Mouse (Mus musculus) kidney, postnatal 0 days (tissue): ENCODE data around the gene Gm11985. TPM values are rescaled to one million over a fixed set of nuclear protein-coding genes. Genes with fewer than 3 reads are reported as not detected.

Experiments
- ATAC-seq: fragments of 200-750 bp; cut with Nextera tagmentation; replicated peaks from 2 replicates; pipeline ENCODE4 v1.8.0; 2017; ENCODE audit warnings: low read depth, moderate number of reproducible peaks, moderate TSS enrichment, moderate library complexity; ENCODE audit not compliant: low FRiP score
- DNase-seq: peaks from one replicate; pipeline ENCODE4 v3.0.0-alpha.2; 2016; ENCODE audit warnings: low spot score
- H3K27ac ChIP-seq: fragments of 300-500 bp; sonication (generic); 2 replicates; pipeline ENCODE4 v1.5.1; 2014; ENCODE audit warnings: mild to moderate bottlenecking
- H3K27me3 ChIP-seq: fragments of 300-500 bp; sonication (generic); 2 replicates; pipeline ENCODE4 v1.6.1; 2014; ENCODE audit warnings: low read length, mixed read lengths; ENCODE audit not compliant: insufficient read depth
- H3K36me3 ChIP-seq: fragments of 300-500 bp; sonication (generic); 2 replicates; pipeline ENCODE4 v1.6.1; 2014; ENCODE audit warnings: low read length, mixed read lengths; ENCODE audit not compliant: insufficient read depth
- H3K4me1 ChIP-seq: fragments of 300-500 bp; sonication (generic); replicated peaks from 2 replicates; pipeline ENCODE4 v1.6.1; 2014; ENCODE audit warnings: antibody characterized with exemption, low read length, mixed read lengths; ENCODE audit not compliant: insufficient read depth
- H3K4me2 ChIP-seq: fragments of 300-500 bp; sonication (generic); 2 replicates; pipeline ENCODE4 v1.6.1; 2014; ENCODE audit warnings: mild to moderate bottlenecking, low read length, moderate library complexity, mixed read lengths
- H3K4me3 ChIP-seq: fragments of 300-500 bp; sonication (generic); replicated peaks from 2 replicates; pipeline ENCODE4 v1.5.1; 2014; ENCODE audit warnings: low read depth, low read length
- H3K9ac ChIP-seq: fragments of 300-500 bp; sonication (generic); 2 replicates; pipeline ENCODE4 v1.6.1; 2014; ENCODE audit warnings: low read depth, low read length
- H3K9me3 ChIP-seq: fragments of 300-500 bp; sonication (generic); replicated peaks from 2 replicates; pipeline ENCODE4 v1.6.1; 2016; ENCODE audit warnings: low read length, inconsistent platforms, mixed read lengths
- CTCF ChIP-seq: IDR thresholded peaks from 2 replicates; pipeline ENCODE4 v1.5.1; 2016; ENCODE audit warnings: antibody characterized with exemption, low read depth, mild to moderate bottlenecking, moderate library complexity
- WGBS: fragments of 180-500 bp; shearing (Covaris S2); extraction: QIAGEN DNeasy Blood & Tissue Kit; methylation state at CpG from one replicate; pipeline ENCODE4 v1.1.7; 2014; 5-methylcytosine and 5-hydroxymethylcytosine counted together
- polyA plus RNA-seq: library from polyadenylated mRNA; unstranded; fragments of >200 nt; fragmentation: Nextera tagmentation; extraction: Ambion mirVana; gene quantifications from 2 replicates; pipeline ENCODE4 v1.2.1, GENCODE M21; 2015

Gene Gm11985
- polyA plus RNA-seq, 1 experiment from 2014 or later, result not detected

GRCm38 (mm10) chr11:7156427-7156826 lies 31.9 kb downstream of the Gm11985 start:
- no peaks in the 10 kb centered on the region for H3K27me3 ChIP-seq
- ATAC-seq (no peak), DNase-seq (no peak)
- no peak overlapping the region for H3K4me3 ChIP-seq
- no peaks in the 10 kb centered on the region for H3K9me3 ChIP-seq
- H3K4me1 ChIP-seq, result peaks cover 16% of the 10 kb centered on the region
- H3K27ac ChIP-seq, result no peak overlapping the region
- TF ChIP-seq CTCF, result no peak
- no peaks in the 10 kb centered on the region for H3K36me3 ChIP-seq
- no peak overlapping the region for H3K9ac ChIP-seq
- WGBS, result 25% methylated on average over 4 of the region's 4 CpGs
- no peak overlapping the region for H3K4me2 ChIP-seq

- no peak overlapping the region for H3K4me3 ChIP-seq
- no peak overlapping the region for H3K4me2 ChIP-seq
- no peaks in the 10 kb centered on the region for H3K36me3 ChIP-seq
- no peak for TF ChIP-seq CTCF
- H3K27ac ChIP-seq, result peak overlapping the region; percentile 34; the same call in 1 of the 2 replicates
- no peak for DNase-seq
- ATAC-seq, result peak; percentile 39; the same call in 1 of the 2 replicates
- H3K27me3 ChIP-seq, result no peaks in the 10 kb centered on the region
- H3K4me1 ChIP-seq, result no peaks in the 10 kb centered on the region
- no peak overlapping the region for H3K9ac ChIP-seq
- no peaks in the 10 kb centered on the region for H3K9me3 ChIP-seq
- 60% methylated on average over 8 of the region's 8 CpGs for WGBS
Measured at GRCm38 (mm10) chr11:7153081-7153480, 35.3 kb downstream of the Gm11985 start.

DNA sequence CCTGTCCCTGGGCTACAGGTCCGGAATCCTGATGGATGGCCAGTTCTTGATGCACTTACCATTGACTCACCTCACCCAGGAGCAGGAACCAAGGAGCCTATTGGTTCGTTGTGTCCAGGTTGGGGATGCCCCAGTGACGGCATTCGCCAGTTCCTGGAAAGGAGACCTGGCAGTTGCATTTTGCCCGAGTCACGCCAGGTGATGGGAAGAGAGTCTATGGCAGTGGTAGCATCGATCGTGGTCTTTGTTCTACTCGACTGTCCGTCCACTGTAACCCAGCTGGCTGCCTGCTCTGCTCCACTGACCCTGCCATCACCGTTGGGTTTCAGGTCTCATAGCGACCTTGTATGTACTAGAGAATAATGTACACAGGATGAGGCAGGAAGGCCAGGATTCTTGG lies 36.0 kb downstream of the Gm11985 start:
- no peak overlapping the region for H3K27ac ChIP-seq
- H3K4me2 ChIP-seq, result no peak overlapping the region
- ATAC-seq (no peak), DNase-seq (no peak)
- H3K9me3 ChIP-seq, result no peaks in the 10 kb centered on the region
- H3K36me3 ChIP-seq, result no peaks in the 10 kb centered on the region
- H3K27me3 ChIP-seq, result no peaks in the 10 kb centered on the region
- H3K4me3 ChIP-seq, result no peak overlapping the region
- no peak for TF ChIP-seq CTCF
- no peaks in the 10 kb centered on the region for H3K4me1 ChIP-seq
- H3K9ac ChIP-seq, result no peak overlapping the region
- WGBS, result 82% methylated on average over 12 of the region's 12 CpGs

DNA sequence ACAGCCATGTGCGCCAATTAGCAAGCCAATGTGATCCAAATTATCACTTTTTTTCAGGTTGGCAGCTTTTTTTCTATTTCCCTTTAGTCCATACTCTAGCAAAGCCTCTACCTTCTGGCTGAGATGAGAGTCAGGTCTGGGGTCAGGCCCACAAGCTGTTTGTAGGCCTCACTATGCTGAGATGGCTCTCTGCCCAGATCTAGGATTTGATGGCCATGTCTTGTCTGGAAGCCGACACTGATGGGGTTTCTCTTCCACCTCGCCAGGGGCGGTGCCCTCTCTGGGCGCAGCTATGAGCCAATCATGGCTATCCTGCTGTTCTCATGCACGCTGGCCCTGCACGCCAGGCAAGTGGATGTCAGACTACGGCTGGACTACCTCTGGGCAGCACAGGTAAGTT lies 37.9 kb downstream of the Gm11985 start:
- Histone ChIP-seq H3K9ac (no peak overlapping the region), H3K4me2 (no peak overlapping the region), H3K36me3 (no peaks in the 10 kb centered on the region), H3K4me3 (no peak overlapping the region), H3K4me1 (no peaks in the 10 kb centered on the region), H3K27me3 (no peaks in the 10 kb centered on the region), H3K9me3 (no peaks in the 10 kb centered on the region), H3K27ac (no peak overlapping the region)
- 90% methylated on average over 8 of the region's 8 CpGs for WGBS
- DNase-seq, result no peak
- no peak for TF ChIP-seq CTCF
- no peak for ATAC-seq

- H3K4me1 ChIP-seq, result no peaks in the 10 kb centered on the region
- H3K9ac ChIP-seq, result no peak overlapping the region
- H3K4me2 ChIP-seq, result no peak overlapping the region
- no peaks in the 10 kb centered on the region for H3K36me3 ChIP-seq
- H3K27me3 ChIP-seq, result no peaks in the 10 kb centered on the region
- no peak for TF ChIP-seq CTCF
- no peak overlapping the region for H3K4me3 ChIP-seq
- no peak overlapping the region for H3K27ac ChIP-seq
- WGBS, result 50% methylated on average over 7 of the region's 7 CpGs
- DNase-seq (peak; percentile 44), ATAC-seq (no peak)
- H3K9me3 ChIP-seq, result no peaks in the 10 kb centered on the region
Measured at GRCm38 (mm10) chr11:7149471-7149870, 38.9 kb downstream of the Gm11985 start.

GRCm38 (mm10) chr11:7147945-7148344 lies 40.4 kb downstream of the Gm11985 start:
- Histone ChIP-seq H3K36me3 (no peaks in the 10 kb centered on the region), H3K4me1 (no peaks in the 10 kb centered on the region), H3K4me3 (no peak overlapping the region), H3K4me2 (no peak overlapping the region), H3K27me3 (no peaks in the 10 kb centered on the region), H3K9ac (no peak overlapping the region), H3K27ac (no peak overlapping the region), H3K9me3 (no peaks in the 10 kb centered on the region)
- ATAC-seq (no peak), DNase-seq (no peak)
- TF ChIP-seq CTCF, result no peak
- WGBS, result 84% methylated on average over 7 of the region's 7 CpGs

DNA sequence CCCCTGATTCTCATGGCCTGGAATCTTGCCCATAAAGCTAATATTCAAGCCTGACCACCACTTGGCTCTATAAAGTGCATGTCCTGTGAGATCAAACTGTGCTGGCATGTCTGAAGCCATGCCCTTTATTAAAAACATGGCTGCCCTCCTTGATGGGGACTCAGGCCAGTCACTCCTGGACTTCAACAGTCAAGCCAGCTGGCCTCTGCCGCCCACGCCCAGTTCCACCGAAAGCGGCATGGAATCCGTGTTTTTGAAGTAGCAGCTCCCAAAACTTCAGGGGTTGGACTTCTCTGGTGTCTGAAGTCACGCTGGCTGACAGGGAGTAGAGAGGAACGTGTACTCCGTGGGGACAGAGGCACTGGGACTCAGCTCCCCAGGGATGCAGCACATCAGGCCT lies 40.8 kb downstream of the Gm11985 start:
- no peak for TF ChIP-seq CTCF
- DNase-seq (no peak), ATAC-seq (no peak)
- no peaks in the 10 kb centered on the region for H3K9me3 ChIP-seq
- H3K9ac ChIP-seq, result no peak overlapping the region
- WGBS, result 82% methylated on average over 8 of the region's 8 CpGs
- no peaks in the 10 kb centered on the region for H3K4me1 ChIP-seq
- H3K4me2 ChIP-seq, result no peak overlapping the region
- no peaks in the 10 kb centered on the region for H3K27me3 ChIP-seq
- no peak overlapping the region for H3K4me3 ChIP-seq
- no peaks in the 10 kb centered on the region for H3K36me3 ChIP-seq
- no peak overlapping the region for H3K27ac ChIP-seq
